Mouse (Mus musculus) stomach, postnatal 0 days (tissue): ENCODE measurements around the gene Rpap3.

Experiments used
- CTCF ChIP-seq: IDR thresholded peaks from 2 replicates; pipeline ENCODE4 v1.5.1; 2016; ENCODE audit warnings: antibody characterized with exemption, low read depth, mild to moderate bottlenecking, moderate library complexity
- EP300 ChIP-seq: optimal IDR thresholded peaks from 2 replicates; pipeline ENCODE3; 2016; ENCODE audit warnings: antibody characterized with exemption

GRCm38 (mm10) chr15:97670554-97670953 is 35.1 kb downstream of the Rpap3 start:
- TF ChIP-seq EP300 (no peak), CTCF (no peak)
